Mouse (Mus musculus) brain, adult 2 months (tissue): ENCODE data around the gene Rnf224.
"Not testable (repeated sequence)": the region's sequence is repeated elsewhere in the genome, so short reads cannot be mapped to it uniquely, and the experiment has no call there.

Source experiments
- DNase-seq: peaks from one replicate; pipeline ENCODE4 v3.0.0; 2011; ENCODE audit warnings: low read depth, low spot score

Gene Rnf224

GRCm38 (mm10) chr2:25236614-25237013 is at the start of gene Rnf224:
TSS of gene Rnf224 (minus strand) at chr2:25236787.
- DNase-seq: no peak

- DNase-seq: no peak
Measured at GRCm38 (mm10) chr2:25286314-25286713, 49.7 kb upstream of the Rnf224 start.

GRCm38 (mm10) chr2:25285551-25285950 is 49.0 kb upstream of the Rnf224 start:
- no peak for DNase-seq

- peak; percentile 93 for DNase-seq
Measured at GRCm38 (mm10) chr2:25278928-25279882, 42.6 kb upstream of the Rnf224 start.

- DNase-seq: no peak
Measured at GRCm38 (mm10) chr2:25273010-25273409, 36.4 kb upstream of the Rnf224 start.

GRCm38 (mm10) chr2:25272515-25272914 is 35.9 kb upstream of the Rnf224 start:
- DNase-seq: no peak

- peak; percentile 99 for DNase-seq
Measured at GRCm38 (mm10) chr2:25271827-25272511, 35.4 kb upstream of the Rnf224 start, which contains the start of the genes Ssna1 and Anapc2. TSS of gene Ssna1 (minus strand) at chr2:25272438. TSS of gene Anapc2 (plus strand) at chr2:25272478.

GRCm38 (mm10) chr2:25267746-25268309 is 31.2 kb upstream of the Rnf224 start:
- DNase-seq: no peak

- peak; percentile 91 for DNase-seq
Measured at GRCm38 (mm10) chr2:25267241-25267640, 30.7 kb upstream of the Rnf224 start.

GRCm38 (mm10) chr2:25266720-25267119 is 30.1 kb upstream of the Rnf224 start:
- peak; percentile 93 for DNase-seq

GRCm38 (mm10) chr2:25265897-25266656 is 29.5 kb upstream of the Rnf224 start:
- DNase-seq: peak; percentile 99

GRCm38 (mm10) chr2:25264851-25265250 is 28.3 kb upstream of the Rnf224 start:
- DNase-seq: peak; percentile 98

GRCm38 (mm10) chr2:25264286-25264660 is 27.7 kb upstream of the Rnf224 start:
- DNase-seq: no peak

GRCm38 (mm10) chr2:25263623-25264285 is 27.2 kb upstream of the Rnf224 start:
- no peak for DNase-seq

- DNase-seq: peak; percentile 77
Measured at GRCm38 (mm10) chr2:25262795-25263622, 26.4 kb upstream of the Rnf224 start.

GRCm38 (mm10) chr2:25262291-25262767 is 25.7 kb upstream of the Rnf224 start, which contains the start of gene Tprn:
TSS of gene Tprn (plus strand) at chr2:25262618.
- DNase-seq: peak; percentile 100

- DNase-seq: peak; percentile 73
Measured at GRCm38 (mm10) chr2:25261870-25262269, 25.3 kb upstream of the Rnf224 start.

GRCm38 (mm10) chr2:25258887-25259286 is 22.3 kb upstream of the Rnf224 start:
- DNase-seq: no peak

- not testable (repeated sequence) for DNase-seq
Measured at GRCm38 (mm10) chr2:25257250-25257649, 20.7 kb upstream of the Rnf224 start.
